Mouse (Mus musculus) urinary bladder, postnatal 25 days (tissue): Measurements from ENCODE around the gene Adh7.

ENCODE experiments used
- DNase-seq: peaks from one replicate; pipeline ENCODE4 v3.0.0; 2022; ENCODE audit warnings: low spot score

The Adh7 gene

GRCm38 (mm10) chr3:138224363-138224954, 6.9 kb downstream of the Adh7 start:
- DNase-seq = no peak

- DNase-seq = no peak
These were observed 7.8 kb downstream of the Adh7 start for GRCm38 (mm10) chr3:138225331-138225730.

- no peak for DNase-seq
These were observed 8.3 kb downstream of the Adh7 start for GRCm38 (mm10) chr3:138225853-138226252.

GRCm38 (mm10) chr3:138226476-138226875, 8.9 kb downstream of the Adh7 start:
- no peak for DNase-seq

GRCm38 (mm10) chr3:138227082-138227481, 9.5 kb downstream of the Adh7 start:
- DNase-seq = no peak

GRCm38 (mm10) chr3:138227782-138228181, 10.2 kb downstream of the Adh7 start:
- DNase-seq = no peak

GRCm38 (mm10) chr3:138229448-138229847, 11.9 kb downstream of the Adh7 start:
- DNase-seq = no peak

- no peak for DNase-seq
These were observed 12.7 kb downstream of the Adh7 start for GRCm38 (mm10) chr3:138230266-138230665.

GRCm38 (mm10) chr3:138231531-138231930, 14.0 kb downstream of the Adh7 start:
- no peak for DNase-seq

- no peak for DNase-seq
These were observed 19.1 kb downstream of the Adh7 start for GRCm38 (mm10) chr3:138236546-138237163.

GRCm38 (mm10) chr3:138238046-138238445, 20.5 kb downstream of the Adh7 start:
- DNase-seq = no peak

- no peak for DNase-seq
These were observed 21.9 kb downstream of the Adh7 start for GRCm38 (mm10) chr3:138239461-138239860.

- no peak for DNase-seq
These were observed 22.9 kb downstream of the Adh7 start for GRCm38 (mm10) chr3:138240411-138240810.

- DNase-seq = no peak
These were observed 23.4 kb downstream of the Adh7 start for GRCm38 (mm10) chr3:138240942-138241341.

- DNase-seq = no peak
These were observed 23.8 kb downstream of the Adh7 start for GRCm38 (mm10) chr3:138241371-138241770.

- DNase-seq = no peak
These were observed 24.6 kb downstream of the Adh7 start for GRCm38 (mm10) chr3:138242021-138242726.

- no peak for DNase-seq
These were observed 25.4 kb downstream of the Adh7 start for GRCm38 (mm10) chr3:138242933-138243332.

- no peak for DNase-seq
These were observed 26.8 kb downstream of the Adh7 start for GRCm38 (mm10) chr3:138244338-138244874.

- no peak for DNase-seq
These were observed 29.0 kb downstream of the Adh7 start for GRCm38 (mm10) chr3:138246511-138247020.

GRCm38 (mm10) chr3:138247241-138247640, 29.7 kb downstream of the Adh7 start:
- DNase-seq = no peak

- DNase-seq = no peak
These were observed 30.5 kb downstream of the Adh7 start for GRCm38 (mm10) chr3:138248011-138248410.

- DNase-seq = peak; percentile 31
These were observed 31.2 kb downstream of the Adh7 start for GRCm38 (mm10) chr3:138248746-138249145.

- DNase-seq = no peak
These were observed 33.6 kb downstream of the Adh7 start for GRCm38 (mm10) chr3:138251156-138251555.
